Mouse (Mus musculus) c-Kit-positive CD71-positive TER-119-negative erythroid progenitor cells, embryonic 14.5 days (primary cell): ENCODE measurements around the gene Rbm47.
A peak's percentile ranks its signal among the peaks of the same experiment; 100 is the strongest.

Experiments used
- DNase-seq: peaks from one replicate; pipeline ENCODE4 v3.0.0-alpha.2; 2013; ENCODE audit warnings: low read depth

The Rbm47 gene

DNA sequence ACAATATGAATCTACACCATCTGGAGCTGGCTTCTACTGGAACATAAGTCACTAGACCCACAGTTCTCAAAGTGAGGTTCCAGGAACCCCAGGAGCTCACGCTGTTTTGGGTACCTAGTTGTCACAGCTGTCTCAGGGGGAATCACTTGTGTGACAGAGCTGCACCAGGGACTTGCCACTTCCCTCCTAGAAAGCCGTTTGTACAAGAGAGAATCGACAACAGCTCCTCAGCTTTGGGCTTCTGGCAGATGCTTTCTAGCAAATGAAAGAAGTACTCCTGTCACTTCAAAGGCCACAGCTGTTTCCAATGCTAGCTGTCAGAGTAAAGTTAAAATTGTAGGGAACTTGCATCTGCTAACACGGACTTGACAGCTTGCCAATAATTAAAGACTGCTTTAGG lies 87.4 kb downstream of the Rbm47 start:
- DNase-seq: no peak

DNA sequence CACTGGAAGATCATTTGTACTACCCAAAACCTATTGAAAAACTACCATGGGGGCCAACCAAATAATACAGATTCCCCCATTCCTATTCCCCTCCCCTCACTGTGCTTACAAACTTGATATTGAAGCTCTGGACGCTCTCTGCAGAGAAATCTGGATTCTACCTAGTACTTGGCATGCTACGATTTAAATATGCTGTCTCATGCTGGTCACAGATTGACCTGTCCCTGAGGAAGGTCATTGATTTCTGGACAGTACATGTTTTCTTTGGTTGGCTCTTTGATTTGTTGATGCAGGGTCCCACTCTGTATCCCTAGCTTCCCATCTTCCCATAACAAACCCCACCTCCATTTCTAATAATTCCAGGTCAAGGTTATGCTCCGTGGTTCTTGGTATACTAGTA lies 88.4 kb downstream of the Rbm47 start:
- DNase-seq: no peak

DNA sequence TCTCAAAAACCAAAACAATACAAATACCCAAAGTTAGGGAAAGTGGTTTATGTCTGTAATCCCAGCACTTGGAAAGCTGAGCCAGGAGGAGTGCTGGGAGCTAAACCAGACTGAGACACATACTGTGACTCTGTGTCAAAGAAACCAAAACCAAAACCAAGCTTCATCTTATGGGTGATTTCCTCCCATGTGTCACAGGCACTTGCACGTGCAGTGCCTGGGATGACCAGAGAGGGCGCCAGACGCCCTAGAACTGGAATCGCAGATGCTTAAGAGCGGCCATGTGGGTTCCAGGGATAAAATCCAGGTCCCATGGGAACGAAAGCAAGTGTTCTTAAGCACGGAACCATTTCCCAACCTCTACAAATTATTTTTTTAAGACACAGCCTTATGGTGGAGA lies 89.6 kb downstream of the Rbm47 start:
- peak; percentile 24 for DNase-seq

- DNase-seq: no peak
Observed at GRCm38 (mm10) chr5:66082229-66082572, 90.7 kb downstream of the Rbm47 start.

GRCm38 (mm10) chr5:66081443-66082228 lies 91.3 kb downstream of the Rbm47 start:
- no peak for DNase-seq

DNA sequence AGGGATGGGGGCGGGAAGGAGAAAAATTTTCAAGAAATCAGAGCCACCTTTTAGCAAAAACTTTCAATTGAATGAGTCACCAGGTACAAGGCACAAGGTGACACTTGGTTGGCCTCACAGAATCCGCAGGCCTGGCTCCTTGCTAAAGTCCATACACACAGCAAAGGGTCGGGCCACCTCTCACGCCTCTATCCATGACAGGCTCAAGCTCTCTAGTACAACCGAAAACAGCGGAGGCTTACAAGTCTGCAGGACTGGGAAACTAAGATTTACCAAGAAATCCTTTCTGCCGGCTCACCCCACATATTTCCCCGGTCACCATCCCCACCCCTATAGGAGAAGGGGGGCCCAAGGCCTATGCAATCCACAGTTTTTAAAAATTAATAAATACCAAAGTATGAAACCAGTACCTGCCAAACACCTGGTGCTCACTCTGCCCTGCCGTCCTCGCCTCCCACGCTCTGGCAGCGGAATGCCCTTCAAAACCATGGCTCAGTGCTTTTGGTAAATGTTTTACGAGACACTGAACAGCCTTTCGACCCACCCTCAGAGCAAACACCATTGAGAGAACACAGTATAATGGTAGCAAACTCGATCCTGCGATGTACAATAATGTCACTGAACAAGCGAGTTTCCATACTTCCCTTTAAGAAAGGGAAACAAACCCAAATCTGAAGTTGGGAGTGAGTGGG lies 92.2 kb downstream of the Rbm47 start:
- no peak for DNase-seq

GRCm38 (mm10) chr5:66079358-66080179 lies 93.3 kb downstream of the Rbm47 start:
- no peak for DNase-seq

GRCm38 (mm10) chr5:66078491-66079012 lies 94.4 kb downstream of the Rbm47 start:
- DNase-seq: no peak

GRCm38 (mm10) chr5:66077416-66077815 lies 95.5 kb downstream of the Rbm47 start:
- DNase-seq: no peak

DNA sequence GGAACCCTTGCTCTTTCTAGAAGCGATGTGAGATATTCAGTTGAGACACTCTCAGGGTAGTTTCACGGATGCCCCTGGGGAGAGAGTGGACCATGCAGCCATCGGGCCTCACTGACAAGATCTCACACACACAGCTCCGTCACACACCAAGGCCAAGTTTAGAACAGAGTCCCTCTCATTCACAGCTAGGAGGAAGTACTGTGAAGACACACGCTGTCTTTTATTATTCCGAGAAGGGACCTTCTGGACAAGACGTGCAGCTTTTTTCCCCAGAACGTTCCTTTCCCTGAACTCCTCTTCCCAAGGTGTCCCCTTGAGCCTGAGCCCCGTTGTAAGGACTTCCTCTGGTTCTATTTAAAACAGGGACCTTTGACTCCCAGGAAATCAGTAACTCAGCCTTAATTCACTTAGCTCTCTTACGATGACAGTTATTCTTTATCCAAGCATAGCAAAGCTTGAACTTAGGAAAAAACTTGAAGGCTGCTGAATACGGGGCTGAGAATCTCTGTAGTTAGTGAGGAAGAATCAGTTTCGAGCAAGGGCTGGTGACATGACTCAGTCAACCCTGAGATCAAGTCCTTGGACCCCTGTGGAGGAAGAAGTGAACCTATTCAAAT lies 96.1 kb downstream of the Rbm47 start:
- DNase-seq: no peak

DNA sequence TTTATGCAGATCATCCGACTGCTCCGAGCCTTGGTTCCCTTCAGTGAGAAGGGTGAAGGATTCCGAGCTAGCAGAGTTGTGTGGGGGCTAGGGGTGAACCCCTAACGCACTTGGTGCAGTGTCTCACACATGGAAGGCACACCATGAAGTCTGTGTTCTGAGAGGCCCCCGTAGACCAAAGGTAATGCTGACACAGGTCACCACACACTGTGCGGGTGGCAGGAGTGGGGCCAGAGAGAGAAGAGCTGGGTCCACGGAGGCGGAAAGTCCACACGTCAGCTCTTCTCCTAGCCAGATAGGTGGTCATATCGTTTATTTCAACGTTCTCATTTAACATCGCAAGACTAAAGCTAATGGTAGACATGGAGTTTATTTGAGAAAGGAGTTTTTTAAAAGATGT lies 97.0 kb downstream of the Rbm47 start:
- no peak for DNase-seq

DNA sequence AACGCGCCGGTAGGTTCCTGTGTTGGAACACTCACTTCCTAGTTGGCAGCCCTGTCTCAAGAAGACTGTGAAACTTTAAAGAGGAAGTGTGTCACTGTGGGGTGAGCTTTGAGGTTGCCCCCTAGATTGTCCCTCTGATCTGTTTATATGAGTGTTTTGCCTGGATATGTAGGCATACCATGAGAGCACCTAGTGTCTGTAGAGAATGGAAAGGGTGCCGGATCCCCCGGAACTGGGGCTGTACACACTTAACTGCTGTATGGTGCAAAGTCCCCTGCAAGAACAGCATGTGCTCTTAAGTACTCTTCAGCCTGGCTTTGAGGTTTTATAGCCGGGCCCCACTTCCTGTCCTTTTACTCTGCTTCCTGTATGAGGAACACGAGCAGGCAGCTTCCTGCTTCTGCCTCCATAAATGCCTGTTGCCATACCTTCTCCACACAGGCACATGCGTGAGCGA lies 97.9 kb downstream of the Rbm47 start:
- DNase-seq: no peak

DNA sequence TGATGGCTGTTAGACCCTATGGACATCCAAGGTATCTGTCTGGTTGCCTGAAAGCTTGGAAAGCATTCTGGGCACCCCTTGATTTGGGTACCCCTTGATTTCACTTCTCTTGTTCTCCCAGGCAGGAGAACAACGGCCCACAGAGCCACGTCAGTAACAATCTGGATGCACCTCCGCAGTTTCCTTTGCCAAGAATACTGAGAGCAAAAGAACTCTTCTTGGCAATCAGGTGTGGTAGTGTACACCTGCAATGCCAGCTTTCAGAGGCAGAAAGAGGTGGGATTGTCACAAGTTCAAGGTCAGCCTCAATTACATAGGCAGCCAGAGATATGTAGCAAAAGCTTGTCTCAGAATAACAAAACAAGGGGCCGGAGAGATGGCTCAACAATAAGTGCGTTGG lies 98.7 kb downstream of the Rbm47 start:
- no peak for DNase-seq

- DNase-seq: no peak
Observed at GRCm38 (mm10) chr5:66073604-66074164, 99.2 kb downstream of the Rbm47 start.

GRCm38 (mm10) chr5:66071722-66072121 lies 101.2 kb downstream of the Rbm47 start:
- no peak for DNase-seq

DNA sequence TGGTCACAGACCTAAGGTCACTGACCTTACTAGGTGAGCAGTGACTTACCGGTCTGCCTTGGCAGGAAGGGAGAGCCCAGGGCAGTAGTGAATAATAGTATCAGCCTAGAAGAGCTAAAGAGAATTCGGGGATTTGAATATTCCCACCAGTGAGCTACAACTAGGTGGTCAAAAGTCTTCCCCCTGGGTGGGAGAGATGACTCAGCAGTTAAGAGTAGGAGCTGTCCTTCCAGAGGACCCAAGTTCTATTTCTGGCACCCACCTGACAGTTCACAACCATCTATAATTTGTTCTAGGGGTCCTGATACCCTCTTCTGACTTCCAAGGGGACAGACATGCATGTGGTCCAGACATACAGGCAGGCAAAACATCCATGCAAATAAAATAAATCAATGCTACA lies 102.6 kb downstream of the Rbm47 start:
- no peak for DNase-seq

DNA sequence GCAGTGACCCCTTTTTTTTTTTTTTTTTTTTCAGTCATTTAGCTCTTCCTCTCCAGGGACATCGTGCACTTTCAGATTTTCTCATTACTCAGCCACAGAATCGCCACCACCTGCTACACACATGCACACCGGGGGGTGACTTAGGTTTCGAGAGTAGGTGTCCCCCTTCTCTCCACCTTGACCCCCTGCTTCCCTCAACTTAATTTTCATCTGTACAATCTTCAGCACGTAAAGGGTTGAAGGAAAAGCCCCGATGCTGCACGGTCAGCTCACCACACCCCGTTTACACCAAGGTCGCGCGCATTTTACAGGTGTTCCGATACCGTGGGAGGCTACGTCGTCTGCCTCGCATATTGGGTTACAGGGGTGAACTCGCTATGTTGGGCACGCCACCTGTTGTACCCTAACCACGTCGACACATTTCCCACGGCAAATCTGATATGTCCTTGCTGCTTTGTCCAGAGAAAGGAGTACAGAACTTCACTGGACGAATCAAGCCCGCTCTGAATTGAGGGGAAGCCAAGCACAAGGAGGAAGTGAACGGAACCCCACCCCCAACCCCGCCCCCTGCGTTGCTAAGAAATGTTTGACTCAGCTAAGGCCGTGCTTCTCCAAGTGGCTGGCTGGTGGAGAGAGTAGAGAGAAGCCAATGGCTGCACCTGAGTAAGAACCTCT lies 103.3 kb downstream of the Rbm47 start:
- peak; percentile 28 for DNase-seq

DNA sequence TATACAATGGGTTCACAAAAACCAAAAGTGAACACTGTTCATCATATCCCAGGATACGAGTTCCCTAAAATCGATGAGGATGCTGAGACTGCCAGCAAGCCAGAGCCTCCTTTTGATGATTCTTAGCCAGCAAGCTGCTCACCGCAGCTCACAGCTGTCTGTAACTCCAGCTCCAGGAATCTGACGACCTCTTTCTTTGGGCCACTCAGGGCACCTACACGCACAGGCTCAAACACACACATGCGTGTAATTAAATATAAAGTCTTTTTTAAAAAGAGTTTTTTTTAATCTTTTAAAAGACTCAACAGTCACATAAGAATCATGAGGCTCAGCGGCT lies 103.8 kb downstream of the Rbm47 start:
- DNase-seq: no peak

GRCm38 (mm10) chr5:66068068-66068920 lies 104.6 kb downstream of the Rbm47 start:
- no peak for DNase-seq

DNA sequence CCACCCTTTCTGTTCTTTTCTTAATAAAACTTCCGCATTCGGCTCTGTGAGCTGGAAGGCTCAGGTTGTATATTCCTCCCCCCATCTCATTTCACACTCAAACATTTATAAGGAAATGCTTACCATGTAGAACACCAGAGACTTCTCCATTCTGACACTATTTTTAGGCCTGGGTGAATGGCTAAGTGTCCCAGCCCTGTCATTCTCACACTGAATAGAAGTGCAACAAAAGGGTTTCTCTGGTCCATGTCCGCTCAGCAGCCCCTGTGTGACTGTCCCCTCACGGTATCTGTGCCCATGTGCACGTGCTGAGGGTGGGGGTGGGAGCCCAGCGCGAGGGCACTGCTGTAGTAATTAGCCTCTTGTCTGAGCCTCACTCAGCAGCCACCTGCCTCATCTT lies 105.7 kb downstream of the Rbm47 start:
- no peak for DNase-seq

GRCm38 (mm10) chr5:66062930-66063220 lies 110.0 kb downstream of the Rbm47 start:
- DNase-seq: no peak
